Mouse (Mus musculus): ENCODE measurements around the gene Uhmk1. TPM values are rescaled to one million over a fixed set of nuclear protein-coding genes. Genes with fewer than 3 reads are reported as not detected.

The Uhmk1 gene
- total RNA-seq, 2 experiments from 2014 or later: 30.4 to 45.6 TPM

Other genes starting within 250 kb of the Uhmk1 start
- 1.8 and 2.9 TPM in 2 replicates for gene Hsd17b7, start 246.2 kb downstream of the Uhmk1 start, total RNA-seq (2014; fragmentation: Nextera tagmentation)
- gene Hsd17b7, start 246.2 kb downstream of the Uhmk1 start, total RNA-seq (2017): 3.7 and 6.9 TPM in 2 replicates
- not detected in 2 replicates for gene Ddr2, start 104.6 kb downstream of the Uhmk1 start, total RNA-seq (2014; fragmentation: Nextera tagmentation)
- 0.05 TPM in 1 of 2 replicates, not detected in the other for gene Ddr2, start 104.6 kb downstream of the Uhmk1 start, total RNA-seq (2017)
- gene Uap1, start 40.4 kb downstream of the Uhmk1 start, total RNA-seq (2014; fragmentation: Nextera tagmentation): 48.9 and 49.5 TPM in 2 replicates
- gene Uap1, start 40.4 kb downstream of the Uhmk1 start, total RNA-seq (2017): 74.7 and 144 TPM in 2 replicates
- gene Sh2d1b2, start 17.4 kb upstream of the Uhmk1 start, total RNA-seq (2014; fragmentation: Nextera tagmentation): not detected in 2 replicates
- gene Sh2d1b2, start 17.4 kb upstream of the Uhmk1 start, total RNA-seq (2017): not detected in 2 replicates
- gene Sh2d1b1, start 61.9 kb upstream of the Uhmk1 start, total RNA-seq (2014; fragmentation: Nextera tagmentation): 3.6 and 7.0 TPM in 2 replicates
- 3.1 and 4.5 TPM in 2 replicates for gene Sh2d1b1, start 61.9 kb upstream of the Uhmk1 start, total RNA-seq (2017)
- gene Gm7694, start 90.9 kb upstream of the Uhmk1 start, total RNA-seq (2014; fragmentation: Nextera tagmentation): 1.9 and 7.8 TPM in 2 replicates
- gene Gm7694, start 90.9 kb upstream of the Uhmk1 start, total RNA-seq (2017): 2.1 and 2.8 TPM in 2 replicates
- gene Spata46, start 93.4 kb upstream of the Uhmk1 start, total RNA-seq (2014; fragmentation: Nextera tagmentation): not detected in 2 replicates
- gene Spata46, start 93.4 kb upstream of the Uhmk1 start, total RNA-seq (2017): not detected in 2 replicates